Mouse (Mus musculus) lung, postnatal 10 days (tissue): Measurements from ENCODE around the gene Dusp28.

Experiments used
- DNase-seq: peaks from one replicate; pipeline ENCODE4 v3.0.0; 2021

The Dusp28 gene

GRCm38 (mm10) chr1:92947966-92948365 is 41.2 kb downstream of the Dusp28 start:
- DNase-seq: no peak

DNA sequence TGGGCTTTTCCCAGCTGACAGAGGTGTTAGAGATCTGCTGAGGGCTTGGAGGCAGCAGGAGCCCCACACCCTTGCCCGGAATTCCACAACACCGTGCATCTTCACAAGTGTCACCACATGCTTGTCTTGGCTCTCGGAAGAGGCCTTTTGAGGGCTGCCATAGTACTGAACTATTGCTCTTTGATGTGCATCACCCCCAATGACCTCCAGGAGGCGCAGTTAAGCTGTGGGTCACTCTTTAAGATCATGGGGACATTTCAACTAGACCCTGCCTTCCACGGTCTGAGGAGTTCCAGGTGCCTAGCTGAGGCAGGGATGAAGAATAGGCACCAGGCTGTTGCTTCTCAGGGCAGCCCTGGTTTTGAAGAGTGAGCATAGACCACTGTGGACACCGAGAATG is 42.6 kb downstream of the Dusp28 start:
- peak; percentile 35 for DNase-seq

DNA sequence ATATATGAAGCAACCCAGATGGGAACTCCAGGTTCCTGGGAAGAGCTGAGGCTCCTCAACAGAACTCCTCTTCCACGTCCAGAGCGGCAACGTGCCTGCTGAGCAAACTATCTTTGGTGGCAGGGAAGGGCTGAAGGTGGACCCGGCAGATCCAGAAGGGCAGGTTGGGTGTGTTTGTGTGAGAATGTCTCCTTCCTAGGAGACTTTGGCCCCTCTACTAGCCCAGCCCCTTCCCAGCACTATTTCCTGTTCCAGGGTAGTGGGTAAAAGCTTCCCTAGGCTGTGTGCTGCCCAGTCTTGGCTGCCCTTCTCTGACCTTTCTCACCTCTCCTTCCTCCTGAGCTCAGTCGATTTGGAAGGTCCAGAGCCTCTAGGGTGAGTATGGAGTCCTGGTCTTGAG is 43.8 kb downstream of the Dusp28 start, which contains the start of gene Gpr35:
Gene Gpr35 (plus strand): TSS at position 259 of the 400 bp plus-strand sequence.
- no peak for DNase-seq

GRCm38 (mm10) chr1:92953641-92954040 is 46.9 kb downstream of the Dusp28 start:
- DNase-seq: peak; percentile 0

DNA sequence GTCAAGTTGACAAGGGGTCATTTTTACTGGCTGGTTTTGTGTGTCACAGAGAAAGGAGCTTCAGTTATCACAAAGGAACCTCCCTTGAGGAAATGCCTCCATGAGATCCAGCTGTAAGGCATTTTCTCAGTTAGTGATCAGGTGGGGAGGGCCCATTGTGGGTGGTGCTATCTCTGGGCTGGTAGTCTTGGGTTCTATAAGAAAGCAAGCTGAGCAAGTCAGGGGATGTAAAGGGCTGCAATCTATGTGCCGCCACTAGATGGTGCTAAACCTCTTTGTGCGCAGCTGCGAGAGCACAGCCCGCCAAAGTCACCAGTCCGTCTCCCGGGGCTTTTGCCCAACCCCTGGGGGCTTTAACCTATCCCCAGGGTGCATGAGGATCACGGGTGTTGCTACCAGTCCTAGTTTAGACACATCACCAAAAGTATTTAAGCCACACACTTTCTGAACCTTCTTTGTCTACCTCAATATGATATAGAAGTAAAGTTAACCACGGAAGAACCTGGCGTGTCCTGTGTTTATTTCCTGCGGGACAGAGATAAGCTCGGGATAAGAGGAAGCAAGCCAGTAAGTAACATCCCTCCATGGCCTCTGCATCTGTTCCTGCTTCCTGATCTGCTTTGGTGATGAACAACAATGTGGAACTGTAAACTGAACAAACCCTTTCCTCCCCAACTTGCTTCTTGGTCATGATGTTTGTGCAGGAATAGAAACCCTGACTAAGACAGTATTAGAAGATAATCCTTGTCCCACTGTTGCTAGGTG is 50.0 kb downstream of the Dusp28 start:
- DNase-seq: peak; percentile 79
